Mouse (Mus musculus): ENCODE measurements around the gene Prkce. TPM values are rescaled to one million over a fixed set of nuclear protein-coding genes. Genes with fewer than 3 reads are reported as not detected.

The Prkce gene
- polyA plus RNA-seq, 1 experiment from 2014 or later = 6.7 TPM

GRCm38 (mm10) chr17:86319967-86320602 lies 152.5 kb downstream of the Prkce start:
- Histone ChIP-seq H3K9me3 (replicated peaks; ENCODE audit: control insufficient read depth, low read length) (no peaks in the 10 kb centered on the region), H3K9ac (replicated peaks; ENCODE audit: low read length) (no peak overlapping the region), H3K36me3 (replicated peaks; ENCODE audit: control insufficient read depth, insufficient read depth, low read depth, low read length) (no peaks in the 10 kb centered on the region), H3K4me2 (ENCODE audit: low read depth, low read length) (no peak overlapping the region), H3K4me1 (ENCODE audit: control insufficient read depth, insufficient read depth, low read length) (no peaks in the 10 kb centered on the region), H3K4me3 (ENCODE audit: low read depth, low read length) (no peak overlapping the region), H3K27ac (replicated peaks; ENCODE audit: low read depth, low read length) (no peak overlapping the region), H3K27me3 (ENCODE audit: control insufficient read depth, insufficient read depth, low read length) (no peaks in the 10 kb centered on the region)
- 93% methylated on average over 13 of the region's 13 CpGs for WGBS
- no peak for ATAC-seq (replicated peaks; ENCODE audit: insufficient number of reproducible peaks, low FRiP score, low TSS enrichment, low read depth)
- no peak for DNase-seq (ENCODE audit: low spot score)

- WGBS = 76% methylated on average over 5 of the region's 5 CpGs
- Histone ChIP-seq H3K9me3 (replicated peaks; ENCODE audit: control insufficient read depth, low read length) (no peaks in the 10 kb centered on the region), H3K4me1 (ENCODE audit: control insufficient read depth, insufficient read depth, low read length) (no peaks in the 10 kb centered on the region), H3K4me3 (ENCODE audit: low read depth, low read length) (no peak overlapping the region), H3K9ac (replicated peaks; ENCODE audit: low read length) (no peak overlapping the region), H3K27me3 (ENCODE audit: control insufficient read depth, insufficient read depth, low read length) (no peaks in the 10 kb centered on the region), H3K27ac (replicated peaks; ENCODE audit: low read depth, low read length) (no peak overlapping the region), H3K4me2 (ENCODE audit: low read depth, low read length) (no peak overlapping the region), H3K36me3 (replicated peaks; ENCODE audit: control insufficient read depth, insufficient read depth, low read depth, low read length) (no peaks in the 10 kb centered on the region)
- no peak for DNase-seq (ENCODE audit: low spot score)
- ATAC-seq (replicated peaks; ENCODE audit: insufficient number of reproducible peaks, low FRiP score, low TSS enrichment, low read depth) = no peak
These were observed 155.3 kb downstream of the Prkce start for GRCm38 (mm10) chr17:86322840-86323239.

GRCm38 (mm10) chr17:86323310-86323709 lies 155.7 kb downstream of the Prkce start:
- H3K4me1 ChIP-seq (ENCODE audit: control insufficient read depth, insufficient read depth, low read length) = no peaks in the 10 kb centered on the region
- WGBS = 51% methylated on average over 4 of the region's 4 CpGs
- no peak overlapping the region for H3K4me3 ChIP-seq (ENCODE audit: low read depth, low read length)
- H3K4me2 ChIP-seq (ENCODE audit: low read depth, low read length) = no peak overlapping the region
- no peaks in the 10 kb centered on the region for H3K27me3 ChIP-seq (ENCODE audit: control insufficient read depth, insufficient read depth, low read length)
- DNase-seq (ENCODE audit: low spot score) = no peak
- no peaks in the 10 kb centered on the region for H3K36me3 ChIP-seq (replicated peaks; ENCODE audit: control insufficient read depth, insufficient read depth, low read depth, low read length)
- no peaks in the 10 kb centered on the region for H3K9me3 ChIP-seq (replicated peaks; ENCODE audit: control insufficient read depth, low read length)
- H3K27ac ChIP-seq (replicated peaks; ENCODE audit: low read depth, low read length) = peak overlapping the region; percentile 13; the same call in 1 of the 2 replicates
- H3K9ac ChIP-seq (replicated peaks; ENCODE audit: low read length) = no peak overlapping the region
- ATAC-seq (replicated peaks; ENCODE audit: insufficient number of reproducible peaks, low FRiP score, low TSS enrichment, low read depth) = no peak

GRCm38 (mm10) chr17:86323909-86324686 lies 156.5 kb downstream of the Prkce start:
- H3K27ac ChIP-seq (replicated peaks; ENCODE audit: low read depth, low read length) = no peak overlapping the region
- H3K9ac ChIP-seq (replicated peaks; ENCODE audit: low read length) = no peak overlapping the region
- no peak overlapping the region for H3K4me2 ChIP-seq (ENCODE audit: low read depth, low read length)
- no peaks in the 10 kb centered on the region for H3K9me3 ChIP-seq (replicated peaks; ENCODE audit: control insufficient read depth, low read length)
- no peaks in the 10 kb centered on the region for H3K27me3 ChIP-seq (ENCODE audit: control insufficient read depth, insufficient read depth, low read length)
- no peak overlapping the region for H3K4me3 ChIP-seq (ENCODE audit: low read depth, low read length)
- 61% methylated on average over 6 of the region's 6 CpGs for WGBS
- H3K36me3 ChIP-seq (replicated peaks; ENCODE audit: control insufficient read depth, insufficient read depth, low read depth, low read length) = no peaks in the 10 kb centered on the region
- ATAC-seq (replicated peaks; ENCODE audit: insufficient number of reproducible peaks, low FRiP score, low TSS enrichment, low read depth) (no peak), DNase-seq (ENCODE audit: low spot score) (no peak)
- H3K4me1 ChIP-seq (ENCODE audit: control insufficient read depth, insufficient read depth, low read length) = no peaks in the 10 kb centered on the region

GRCm38 (mm10) chr17:86324756-86325155 lies 157.2 kb downstream of the Prkce start:
- 91% methylated on average over 7 of the region's 7 CpGs for WGBS
- Histone ChIP-seq H3K36me3 (replicated peaks; ENCODE audit: control insufficient read depth, insufficient read depth, low read depth, low read length) (no peaks in the 10 kb centered on the region), H3K9ac (replicated peaks; ENCODE audit: low read length) (no peak overlapping the region), H3K27me3 (ENCODE audit: control insufficient read depth, insufficient read depth, low read length) (no peaks in the 10 kb centered on the region), H3K4me3 (ENCODE audit: low read depth, low read length) (no peak overlapping the region), H3K4me2 (ENCODE audit: low read depth, low read length) (no peak overlapping the region), H3K4me1 (ENCODE audit: control insufficient read depth, insufficient read depth, low read length) (no peaks in the 10 kb centered on the region), H3K9me3 (replicated peaks; ENCODE audit: control insufficient read depth, low read length) (no peaks in the 10 kb centered on the region), H3K27ac (replicated peaks; ENCODE audit: low read depth, low read length) (no peak overlapping the region)
- no peak for ATAC-seq (replicated peaks; ENCODE audit: insufficient number of reproducible peaks, low FRiP score, low TSS enrichment, low read depth)
- no peak for DNase-seq (ENCODE audit: low spot score)

GRCm38 (mm10) chr17:86325317-86325716 lies 157.7 kb downstream of the Prkce start:
- no peaks in the 10 kb centered on the region for H3K4me1 ChIP-seq (ENCODE audit: control insufficient read depth, insufficient read depth, low read length)
- H3K27ac ChIP-seq (replicated peaks; ENCODE audit: low read depth, low read length) = no peak overlapping the region

GRCm38 (mm10) chr17:86327958-86328357 lies 160.4 kb downstream of the Prkce start:
- 82% methylated on average over 4 of the region's 4 CpGs for whole genome bisulfite sequencing

More at GRCm38 (mm10) chr17:86325317-86325716, 157.7 kb downstream of the Prkce start:
- Histone ChIP-seq H3K9me3 (replicated peaks; ENCODE audit: control insufficient read depth, low read length) (no peaks in the 10 kb centered on the region), H3K27me3 (ENCODE audit: control insufficient read depth, insufficient read depth, low read length) (no peaks in the 10 kb centered on the region), H3K36me3 (replicated peaks; ENCODE audit: control insufficient read depth, insufficient read depth, low read depth, low read length) (no peaks in the 10 kb centered on the region), H3K4me2 (ENCODE audit: low read depth, low read length) (no peak overlapping the region), H3K4me3 (ENCODE audit: low read depth, low read length) (no peak overlapping the region), H3K9ac (replicated peaks; ENCODE audit: low read length) (no peak overlapping the region)
- no peak for ATAC-seq (replicated peaks; ENCODE audit: insufficient number of reproducible peaks, low FRiP score, low TSS enrichment, low read depth)
- WGBS = 89% methylated on average over 10 of the region's 10 CpGs
- DNase-seq (ENCODE audit: low spot score) = no peak

More at GRCm38 (mm10) chr17:86327958-86328357, 160.4 kb downstream of the Prkce start:
- no peak for ATAC-seq (replicated peaks; ENCODE audit: insufficient number of reproducible peaks, low FRiP score, low TSS enrichment, low read depth)
- H3K9ac ChIP-seq (replicated peaks; ENCODE audit: low read length) = no peak overlapping the region
- H3K9me3 ChIP-seq (replicated peaks; ENCODE audit: control insufficient read depth, low read length) = no peaks in the 10 kb centered on the region
- no peak overlapping the region for H3K4me3 ChIP-seq (ENCODE audit: low read depth, low read length)
- H3K27me3 ChIP-seq (ENCODE audit: control insufficient read depth, insufficient read depth, low read length) = no peaks in the 10 kb centered on the region
- no peak overlapping the region for H3K4me2 ChIP-seq (ENCODE audit: low read depth, low read length)
- H3K4me1 ChIP-seq (ENCODE audit: control insufficient read depth, insufficient read depth, low read length) = peaks cover 2% of the 10 kb centered on the region; the same call in 1 of the 2 replicates
- H3K27ac ChIP-seq (replicated peaks; ENCODE audit: low read depth, low read length) = no peak overlapping the region
- DNase-seq (ENCODE audit: low spot score) = no peak
- no peaks in the 10 kb centered on the region for H3K36me3 ChIP-seq (replicated peaks; ENCODE audit: control insufficient read depth, insufficient read depth, low read depth, low read length)

Measured in embryonic facial prominence, embryonic 11.5 days (tissue).